Mouse (Mus musculus) megakaryocyte, embryonic 14.5 days (primary cell): ENCODE data around the gene Hsf5.

Experiments used
- FLI1 ChIP-seq: IDR thresholded peaks from 2 replicates; pipeline ENCODE4 v1.6.1; 2012; ENCODE audit warnings: low read length, inconsistent platforms, mixed read lengths
- GATA1 ChIP-seq: IDR thresholded peaks from 3 replicates; pipeline ENCODE4 v1.6.1; 2012; ENCODE audit warnings: mixed read lengths, low read length, inconsistent platforms, borderline replicate concordance

- TF ChIP-seq GATA1 (no peak), FLI1 (no peak)
Measured at GRCm38 (mm10) chr11:87571361-87571950, 45.5 kb upstream of the Hsf5 start.
